Mouse (Mus musculus) G1E (cell line): Measurements from ENCODE around the gene Ddn. TPM values are rescaled to one million over a fixed set of nuclear protein-coding genes. Genes with fewer than 3 reads are reported as not detected.

Source experiments
- ATAC-seq: 2 replicates; pipeline ENCODE4 v1.8.0; 2016; ENCODE audit warnings: mild to moderate bottlenecking; ENCODE audit not compliant: insufficient number of reproducible peaks, poor library complexity, low FRiP score, severe bottlenecking; ENCODE audit errors: extremely low read depth
- DNase-seq: peaks from one replicate; pipeline ENCODE4 v3.0.0; 2012; ENCODE audit warnings: low spot score
- H3K27me3 ChIP-seq: 2 replicates; pipeline ENCODE4 v1.6.1; 2012; ENCODE audit warnings: mild to moderate bottlenecking, low read length, inconsistent platforms; ENCODE audit not compliant: insufficient read depth
- H3K36me3 ChIP-seq: replicated peaks from 2 replicates; pipeline ENCODE3; 2012; ENCODE audit warnings: mild to moderate bottlenecking, inconsistent platforms
- H3K4me1 ChIP-seq: 2 replicates; pipeline ENCODE4 v1.6.1; 2012; ENCODE audit warnings: low read depth, low read length, inconsistent platforms, mixed read lengths; ENCODE audit not compliant: insufficient read depth
- H3K4me3 ChIP-seq: 2 replicates; pipeline ENCODE4 v1.5.1; 2012; ENCODE audit warnings: low read depth, mild to moderate bottlenecking, inconsistent platforms, low read length, moderate library complexity, mixed read lengths
- H3K9me3 ChIP-seq: replicated peaks from 2 replicates; pipeline ENCODE4 v1.6.1; 2012; ENCODE audit warnings: inconsistent platforms
- CTCF ChIP-seq: IDR thresholded peaks from 2 replicates; pipeline ENCODE4 v1.5.1; 2012; ENCODE audit warnings: low read depth, low read length, inconsistent platforms, mixed read lengths
- GATA1 ChIP-seq: IDR thresholded peaks from 2 replicates; pipeline ENCODE4 v1.6.1; 2012; ENCODE audit warnings: borderline replicate concordance, low read length, inconsistent platforms, mixed read lengths
- GATA2 ChIP-seq: IDR thresholded peaks from 2 replicates; pipeline ENCODE4 v1.6.1; 2012; ENCODE audit warnings: low read depth, low read length, inconsistent platforms, borderline replicate concordance
- POLR2AphosphoS5 ChIP-seq: IDR thresholded peaks from 2 replicates; pipeline ENCODE4 v1.6.1; 2012; ENCODE audit warnings: low read depth, low read length, inconsistent platforms; ENCODE audit not compliant: insufficient replicate concordance
- TAL1 ChIP-seq: conservative IDR thresholded peaks from 2 replicates; pipeline ENCODE4 v1.6.1; 2012; ENCODE audit warnings: low read depth, low read length, inconsistent platforms, mixed read lengths
- polyA plus RNA-seq: library from polyadenylated mRNA; stranded (reverse); fragments of >175 nt; gene quantifications from 2 replicates; pipeline ENCODE4 v1.2.3, GENCODE M21; 2012
- total RNA-seq, 2 experiments: library from RNA; stranded (forward) in 1 of 2; stranded (reverse) in 1 of 2; fragments of 200-1000 nt in 1 of 2; fragments of >200 nt in 1 of 2; fragmentation: Nextera tagmentation in 1 of 2; gene quantifications; 2 replicates each; pipeline ENCODE4 v1.2.3; 2014 to 2017

Gene Ddn
- total and polyA plus RNA-seq, 3 experiments = 0.08 to 0.22 TPM; not detected in 1

GRCm38 (mm10) chr15:98772511-98773211 lies 36.6 kb downstream of the Ddn start:
- Histone ChIP-seq H3K9me3 (0 out of 2 replicates have a peak, but pooled peaks cover 3% of the 10 kb centered on the region), H3K4me3 (peak overlapping the region; percentile 65; the same call in 1 of the 2 replicates), H3K36me3 (no peaks in the 10 kb centered on the region), H3K4me1 (peaks cover 35% of the 10 kb centered on the region), H3K27me3 (peaks cover 73% of the 10 kb centered on the region)
- no peak for DNase-seq
- TF ChIP-seq GATA2 (no peak), CTCF (no peak), GATA1 (no peak), TAL1 (no peak), POLR2AphosphoS5 (no peak)
- ATAC-seq = peak; percentile 49

- Histone ChIP-seq H3K27me3 (peaks cover 69% of the 10 kb centered on the region), H3K9me3 (0 out of 2 replicates have a peak, but pooled peaks cover 3% of the 10 kb centered on the region), H3K36me3 (no peaks in the 10 kb centered on the region), H3K4me3 (peak overlapping the region; percentile 65; the same call in 1 of the 2 replicates), H3K4me1 (peaks cover 28% of the 10 kb centered on the region)
- no peak for ATAC-seq
- no peak for DNase-seq
- no peak for TF ChIP-seq GATA1
- no peak for TF ChIP-seq CTCF
- TF ChIP-seq POLR2AphosphoS5 = no peak
- TF ChIP-seq TAL1 = no peak
- TF ChIP-seq GATA2 = no peak
Measured at GRCm38 (mm10) chr15:98771813-98772425, 37.4 kb downstream of the Ddn start.

- Histone ChIP-seq H3K4me3 (no peak overlapping the region), H3K27me3 (peaks cover 52% of the 10 kb centered on the region), H3K36me3 (no peaks in the 10 kb centered on the region), H3K4me1 (peaks cover 30% of the 10 kb centered on the region), H3K9me3 (no peaks in the 10 kb centered on the region)
- TF ChIP-seq POLR2AphosphoS5 = no peak
- TF ChIP-seq GATA1 = no peak
- no peak for TF ChIP-seq CTCF
- TF ChIP-seq TAL1 = no peak
- no peak for TF ChIP-seq GATA2
- ATAC-seq = no peak
- no peak for DNase-seq
Measured at GRCm38 (mm10) chr15:98768259-98768658, 41.0 kb downstream of the Ddn start.

- Histone ChIP-seq H3K27me3 (peaks cover 31% of the 10 kb centered on the region), H3K4me3 (no peak overlapping the region), H3K4me1 (peaks cover 32% of the 10 kb centered on the region), H3K9me3 (no peaks in the 10 kb centered on the region), H3K36me3 (peaks cover 8% of the 10 kb centered on the region)
- no peak for DNase-seq
- no peak for ATAC-seq
- TF ChIP-seq GATA1 = no peak
- TF ChIP-seq TAL1 = no peak
- TF ChIP-seq POLR2AphosphoS5 = no peak
- TF ChIP-seq CTCF = no peak
- TF ChIP-seq GATA2 = no peak
Measured at GRCm38 (mm10) chr15:98765929-98766328, 43.4 kb downstream of the Ddn start.

GRCm38 (mm10) chr15:98762670-98763529 lies 46.4 kb downstream of the Ddn start, which contains the start of gene Arf3:
Gene Arf3, minus strand, starts transcription at chr15:98763214.
- Histone ChIP-seq H3K9me3 (no peaks in the 10 kb centered on the region), H3K36me3 (peaks cover 39% of the 10 kb centered on the region), H3K4me3 (peak within 1 kb of the TSS; percentile 98), H3K4me1 (peaks cover 37% of the 10 kb centered on the region), H3K27me3 (peaks cover 12% of the 10 kb centered on the region)
- DNase-seq = peak; percentile 97
- peak; percentile 72 for ATAC-seq
- no peak for TF ChIP-seq GATA2
- TF ChIP-seq CTCF = no peak
- TF ChIP-seq TAL1 = no peak
- TF ChIP-seq GATA1 = no peak
- TF ChIP-seq POLR2AphosphoS5 = no peak

GRCm38 (mm10) chr15:98762201-98762621 lies 47.1 kb downstream of the Ddn start:
- no peak for TF ChIP-seq GATA2
- TF ChIP-seq TAL1 = no peak
- ATAC-seq (peak; percentile 88), DNase-seq (peak; percentile 82)
- peaks cover 37% of the 10 kb centered on the region for H3K4me1 ChIP-seq
- no peaks in the 10 kb centered on the region for H3K9me3 ChIP-seq
- H3K4me3 ChIP-seq = peak overlapping the region; percentile 98
- peaks cover 9% of the 10 kb centered on the region; the same call in 1 of the 2 replicates for H3K27me3 ChIP-seq
- peaks cover 43% of the 10 kb centered on the region for H3K36me3 ChIP-seq
